Mouse (Mus musculus): Measurements from ENCODE around the gene Fam151a. TPM values are rescaled to one million over a fixed set of nuclear protein-coding genes. Genes with fewer than 3 reads are reported as not detected.
"Not testable (repeated sequence)": the region's sequence is repeated elsewhere in the genome, so short reads cannot be mapped to it uniquely, and the experiment has no call there.

Gene Fam151a
- polyA plus RNA-seq, 1 experiment, result not detected

DNA sequence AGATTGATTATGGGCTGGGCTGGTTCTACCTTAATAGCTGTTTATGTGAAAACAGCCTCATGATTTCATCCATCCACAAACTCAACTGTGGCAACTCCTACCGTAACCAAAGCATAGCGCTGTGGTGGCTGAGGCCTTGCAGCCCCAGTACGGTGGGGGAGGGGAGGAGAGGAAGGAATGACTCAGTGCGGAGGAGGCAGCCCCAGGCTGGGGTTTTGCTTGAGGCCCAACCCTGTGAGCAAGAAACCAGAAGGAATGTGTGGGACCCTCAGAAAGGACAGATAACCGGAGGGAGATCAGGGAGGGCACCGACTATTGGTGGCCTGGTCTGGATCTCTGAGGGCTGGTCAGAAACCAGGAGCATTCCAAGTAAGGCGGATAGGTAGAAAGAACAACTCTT, 54.1 kb downstream of the Fam151a start:
- no peak for TF ChIP-seq CTCF (IDR thresholded peaks at IDR 0.05; ENCODE audit: low read depth, low read length)
- no peak for TF ChIP-seq EP300 (IDR thresholded peaks at IDR 0.05; ENCODE audit: insufficient read depth, low read depth, low read length)
- TF ChIP-seq POLR2A (IDR thresholded peaks at IDR 0.05; ENCODE audit: insufficient read depth, low read length), result no peak
- no peaks in the 10 kb centered on the region for H3K36me3 ChIP-seq (ENCODE audit: control insufficient read depth, insufficient read depth, low read length, poor library complexity, severe bottlenecking)
- no peaks in the 10 kb centered on the region for H3K9me3 ChIP-seq (replicated peaks; ENCODE audit: control insufficient read depth, insufficient read depth, low read length, poor library complexity, severe bottlenecking)
- no peak overlapping the region for H3K9ac ChIP-seq (ENCODE audit: low read depth, poor library complexity, severe bottlenecking)
- H3K27me3 ChIP-seq (ENCODE audit: control insufficient read depth, insufficient read depth, low read length, poor library complexity, severe bottlenecking), result no peaks in the 10 kb centered on the region
- no peak overlapping the region for H3K4me3 ChIP-seq (ENCODE audit: low read depth, low read length)
- no peak overlapping the region for H3K27ac ChIP-seq (ENCODE audit: insufficient read depth, low read length)
- H3K4me1 ChIP-seq (ENCODE audit: control insufficient read depth, insufficient read depth, low read length), result peaks cover 6% of the 10 kb centered on the region

DNA sequence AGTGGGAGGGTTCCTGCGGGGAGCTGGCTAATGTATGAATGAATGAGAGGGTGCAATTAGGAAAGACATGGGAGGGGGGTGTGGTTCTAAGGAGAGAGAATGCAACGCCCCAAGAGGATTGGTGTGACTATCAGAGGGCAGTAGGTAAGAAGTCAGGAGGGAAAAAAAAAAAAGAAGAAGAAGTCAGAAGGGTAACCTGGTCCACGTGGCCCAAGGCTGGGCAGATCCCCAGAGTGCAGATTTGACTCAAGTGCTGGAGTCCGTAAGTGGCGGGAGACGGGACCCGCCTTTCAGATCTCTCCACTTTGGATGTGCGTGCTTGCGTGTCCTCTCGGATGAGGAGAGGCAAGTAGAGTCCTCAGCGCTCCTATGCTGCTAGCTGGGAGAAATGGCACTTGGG, 54.9 kb downstream of the Fam151a start:
- TF ChIP-seq EP300 (IDR thresholded peaks at IDR 0.05; ENCODE audit: insufficient read depth, low read depth, low read length), result no peak
- no peak for TF ChIP-seq CTCF (IDR thresholded peaks at IDR 0.05; ENCODE audit: low read depth, low read length)
- TF ChIP-seq POLR2A (IDR thresholded peaks at IDR 0.05; ENCODE audit: insufficient read depth, low read length), result no peak
- Histone ChIP-seq H3K9me3 (replicated peaks; ENCODE audit: control insufficient read depth, insufficient read depth, low read length, poor library complexity, severe bottlenecking) (no peaks in the 10 kb centered on the region), H3K36me3 (ENCODE audit: control insufficient read depth, insufficient read depth, low read length, poor library complexity, severe bottlenecking) (no peaks in the 10 kb centered on the region), H3K4me1 (ENCODE audit: control insufficient read depth, insufficient read depth, low read length) (peaks cover 6% of the 10 kb centered on the region), H3K4me3 (ENCODE audit: low read depth, low read length) (no peak overlapping the region), H3K9ac (ENCODE audit: low read depth, poor library complexity, severe bottlenecking) (no peak overlapping the region), H3K27ac (ENCODE audit: insufficient read depth, low read length) (no peak overlapping the region), H3K27me3 (ENCODE audit: control insufficient read depth, insufficient read depth, low read length, poor library complexity, severe bottlenecking) (no peaks in the 10 kb centered on the region)

DNA sequence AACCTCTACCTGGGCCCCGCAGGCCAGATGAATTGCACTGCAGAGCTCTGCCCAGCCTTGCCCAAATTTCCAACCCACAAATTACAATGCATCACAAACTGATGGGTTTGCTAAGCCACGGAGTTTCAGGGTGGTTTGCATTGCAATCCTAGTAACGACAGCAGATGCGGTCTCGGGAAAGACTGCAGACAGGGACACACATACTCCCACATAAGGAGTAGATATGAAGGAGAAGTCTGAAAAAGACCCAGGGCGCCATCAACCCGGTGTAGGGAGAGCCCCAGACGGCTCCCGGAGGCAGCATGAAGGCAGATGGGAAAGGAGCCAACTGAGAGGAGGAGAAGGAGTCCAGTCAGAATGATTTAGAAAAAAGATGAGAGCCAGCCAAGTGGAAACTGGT, 56.0 kb downstream of the Fam151a start:
- H3K27ac ChIP-seq (ENCODE audit: insufficient read depth, low read length), result no peak overlapping the region
- H3K36me3 ChIP-seq (ENCODE audit: control insufficient read depth, insufficient read depth, low read length, poor library complexity, severe bottlenecking), result no peaks in the 10 kb centered on the region
- TF ChIP-seq POLR2A (IDR thresholded peaks at IDR 0.05; ENCODE audit: insufficient read depth, low read length) (no peak), CTCF (IDR thresholded peaks at IDR 0.05; ENCODE audit: low read depth, low read length) (no peak), EP300 (IDR thresholded peaks at IDR 0.05; ENCODE audit: insufficient read depth, low read depth, low read length) (no peak)
- H3K9ac ChIP-seq (ENCODE audit: low read depth, poor library complexity, severe bottlenecking), result no peak overlapping the region
- H3K4me1 ChIP-seq (ENCODE audit: control insufficient read depth, insufficient read depth, low read length), result peaks cover 6% of the 10 kb centered on the region
- no peaks in the 10 kb centered on the region for H3K27me3 ChIP-seq (ENCODE audit: control insufficient read depth, insufficient read depth, low read length, poor library complexity, severe bottlenecking)
- no peak overlapping the region for H3K4me3 ChIP-seq (ENCODE audit: low read depth, low read length)
- no peaks in the 10 kb centered on the region for H3K9me3 ChIP-seq (replicated peaks; ENCODE audit: control insufficient read depth, insufficient read depth, low read length, poor library complexity, severe bottlenecking)

DNA sequence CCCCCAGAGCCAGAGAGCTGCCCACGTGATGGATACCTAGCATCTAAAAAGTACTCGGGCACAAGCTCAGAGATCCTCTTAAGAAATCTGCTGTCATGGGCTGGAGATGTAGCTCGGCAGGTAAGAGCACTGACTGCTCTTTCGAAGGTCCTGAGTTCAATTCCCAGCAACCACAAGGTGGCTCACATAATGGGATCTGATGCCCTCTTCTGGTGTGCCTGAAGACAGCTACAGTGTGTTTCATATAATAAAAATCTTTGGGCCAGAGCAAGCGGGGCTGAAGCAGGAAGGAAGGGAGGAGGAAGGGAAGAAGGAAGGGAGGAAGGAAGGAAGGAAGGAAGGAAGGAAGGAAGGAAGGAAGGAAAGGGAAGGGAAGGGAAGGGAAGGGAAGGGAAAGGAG, 56.5 kb downstream of the Fam151a start:
- not testable (repeated sequence) for H3K36me3 ChIP-seq (ENCODE audit: control insufficient read depth, insufficient read depth, low read length, poor library complexity, severe bottlenecking); H3K4me3 ChIP-seq (ENCODE audit: low read depth, low read length); H3K4me1 ChIP-seq (ENCODE audit: control insufficient read depth, insufficient read depth, low read length); H3K27ac ChIP-seq (ENCODE audit: insufficient read depth, low read length); H3K9me3 ChIP-seq (replicated peaks; ENCODE audit: control insufficient read depth, insufficient read depth, low read length, poor library complexity, severe bottlenecking); H3K27me3 ChIP-seq (ENCODE audit: control insufficient read depth, insufficient read depth, low read length, poor library complexity, severe bottlenecking); H3K9ac ChIP-seq (ENCODE audit: low read depth, poor library complexity, severe bottlenecking)

DNA sequence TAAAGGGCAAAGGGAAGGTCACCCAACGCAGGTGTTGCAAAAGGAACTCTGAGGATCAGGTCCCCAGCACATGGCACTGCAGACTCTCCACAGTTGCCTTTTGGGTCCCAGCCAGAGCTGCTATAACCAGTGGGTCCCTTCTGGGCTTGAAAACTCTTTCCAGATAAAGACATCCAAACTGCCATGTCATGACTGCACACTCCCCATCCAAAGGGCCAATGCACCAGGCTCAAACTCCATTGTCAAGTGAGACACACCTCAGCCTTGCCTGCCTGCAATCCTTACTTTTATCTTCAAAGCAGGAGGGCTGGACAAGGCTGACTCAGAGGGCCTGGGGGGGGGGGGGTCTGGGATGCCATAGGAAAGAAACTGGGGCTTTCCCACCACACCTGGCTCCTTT, 57.2 kb downstream of the Fam151a start:
- H3K27me3 ChIP-seq (ENCODE audit: control insufficient read depth, insufficient read depth, low read length, poor library complexity, severe bottlenecking), result no peaks in the 10 kb centered on the region
- no peaks in the 10 kb centered on the region for H3K36me3 ChIP-seq (ENCODE audit: control insufficient read depth, insufficient read depth, low read length, poor library complexity, severe bottlenecking)
- no peak overlapping the region for H3K9ac ChIP-seq (ENCODE audit: low read depth, poor library complexity, severe bottlenecking)
- peaks cover 6% of the 10 kb centered on the region for H3K4me1 ChIP-seq (ENCODE audit: control insufficient read depth, insufficient read depth, low read length)
- no peak overlapping the region for H3K27ac ChIP-seq (ENCODE audit: insufficient read depth, low read length)
- TF ChIP-seq CTCF (IDR thresholded peaks at IDR 0.05; ENCODE audit: low read depth, low read length) (no peak), POLR2A (IDR thresholded peaks at IDR 0.05; ENCODE audit: insufficient read depth, low read length) (no peak), EP300 (IDR thresholded peaks at IDR 0.05; ENCODE audit: insufficient read depth, low read depth, low read length) (no peak)
- no peaks in the 10 kb centered on the region for H3K9me3 ChIP-seq (replicated peaks; ENCODE audit: control insufficient read depth, insufficient read depth, low read length, poor library complexity, severe bottlenecking)
- H3K4me3 ChIP-seq (ENCODE audit: low read depth, low read length), result no peak overlapping the region

DNA sequence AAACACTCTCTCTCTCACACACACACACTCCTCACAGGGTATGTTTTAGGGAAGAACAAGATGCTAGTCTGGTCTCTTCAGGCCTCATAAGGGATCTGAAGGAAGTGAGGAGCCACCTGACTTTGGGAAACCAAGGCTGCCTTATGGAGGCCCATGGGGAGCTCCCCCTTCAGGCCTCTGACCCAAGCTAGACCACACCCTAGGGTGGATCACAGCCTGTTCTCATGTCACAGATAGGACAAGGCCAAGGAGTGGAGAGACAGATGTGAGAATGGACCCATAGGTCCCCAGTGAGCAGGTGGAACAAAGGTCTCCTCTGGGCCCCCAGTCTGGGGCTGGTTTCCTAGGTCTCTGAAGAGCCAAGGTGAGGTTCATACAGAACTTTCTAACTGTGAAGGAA, 58.6 kb downstream of the Fam151a start:
- Histone ChIP-seq H3K9ac (ENCODE audit: low read depth, poor library complexity, severe bottlenecking) (no peak overlapping the region), H3K27ac (ENCODE audit: insufficient read depth, low read length) (no peak overlapping the region), H3K4me3 (ENCODE audit: low read depth, low read length) (no peak overlapping the region), H3K27me3 (ENCODE audit: control insufficient read depth, insufficient read depth, low read length, poor library complexity, severe bottlenecking) (no peaks in the 10 kb centered on the region), H3K4me1 (ENCODE audit: control insufficient read depth, insufficient read depth, low read length) (peaks cover 6% of the 10 kb centered on the region), H3K9me3 (replicated peaks; ENCODE audit: control insufficient read depth, insufficient read depth, low read length, poor library complexity, severe bottlenecking) (no peaks in the 10 kb centered on the region), H3K36me3 (ENCODE audit: control insufficient read depth, insufficient read depth, low read length, poor library complexity, severe bottlenecking) (no peaks in the 10 kb centered on the region)
- TF ChIP-seq POLR2A (IDR thresholded peaks at IDR 0.05; ENCODE audit: insufficient read depth, low read length) (no peak), CTCF (IDR thresholded peaks at IDR 0.05; ENCODE audit: low read depth, low read length) (no peak), EP300 (IDR thresholded peaks at IDR 0.05; ENCODE audit: insufficient read depth, low read depth, low read length) (no peak)
